Mouse (Mus musculus) intestine, embryonic 16.5 days (tissue): ENCODE measurements around the gene Zfp982. TPM values are rescaled to one million over a fixed set of nuclear protein-coding genes. Genes with fewer than 3 reads are reported as not detected.
"Not testable (repeated sequence)": the region's sequence is repeated elsewhere in the genome, so short reads cannot be mapped to it uniquely, and the experiment has no call there.

Experiments
- ATAC-seq: fragments of 200-750 bp; cut with Nextera tagmentation; 2 replicates; pipeline ENCODE4 v1.8.0; 2017; ENCODE audit warnings: moderate TSS enrichment, moderate library complexity
- H3K27ac ChIP-seq: fragments of 300-500 bp; sonication (generic); 2 replicates; pipeline ENCODE4 v1.5.1; 2014; ENCODE audit warnings: mild to moderate bottlenecking, low read length
- H3K27me3 ChIP-seq: fragments of 300-500 bp; sonication (generic); replicated peaks from 2 replicates; pipeline ENCODE4 v1.6.1; 2014; ENCODE audit warnings: low read length, control low read depth, mixed read lengths; ENCODE audit not compliant: control insufficient read depth, insufficient read depth
- H3K36me3 ChIP-seq: fragments of 300-500 bp; sonication (generic); 2 replicates; pipeline ENCODE4 v1.6.1; 2014; ENCODE audit warnings: low read length, control low read depth; ENCODE audit not compliant: control insufficient read depth, insufficient read depth
- H3K4me1 ChIP-seq: fragments of 300-500 bp; sonication (generic); 2 replicates; pipeline ENCODE4 v1.6.1; 2014; ENCODE audit warnings: low read length, control low read depth, mixed read lengths; ENCODE audit not compliant: control insufficient read depth, insufficient read depth
- H3K4me2 ChIP-seq: fragments of 300-500 bp; sonication (generic); 2 replicates; pipeline ENCODE4 v1.6.1; 2014; ENCODE audit warnings: low read depth, low read length, control low read depth
- H3K4me3 ChIP-seq: fragments of 300-500 bp; sonication (generic); 2 replicates; pipeline ENCODE4 v1.5.1; 2014; ENCODE audit warnings: mild to moderate bottlenecking, low read length
- H3K9ac ChIP-seq: fragments of 300-500 bp; sonication (generic); 2 replicates; pipeline ENCODE4 v1.6.1; 2014; ENCODE audit warnings: low read depth, low read length
- H3K9me3 ChIP-seq: fragments of 300-500 bp; sonication (generic); 2 replicates; pipeline ENCODE4 v1.6.1; 2016; ENCODE audit warnings: low read length, control low read depth; ENCODE audit not compliant: control insufficient read depth
- WGBS: fragments of 180-500 bp; shearing (Covaris S2); extraction: QIAGEN DNeasy Blood & Tissue Kit; methylation state at CpG from one replicate; pipeline ENCODE4 v1.1.7; 2014; 5-methylcytosine and 5-hydroxymethylcytosine counted together
- polyA plus RNA-seq: library from polyadenylated mRNA; unstranded; fragments of >200 nt; fragmentation: Nextera tagmentation; extraction: Ambion mirVana; gene quantifications from 2 replicates; pipeline ENCODE4 v1.2.1, GENCODE M21; 2015

Zfp982 gene
- polyA plus RNA-seq, 1 experiment from 2014 or later: 3.1 TPM

- H3K4me1 ChIP-seq: no peaks in the 10 kb centered on the region
- H3K9me3 ChIP-seq: peaks cover 10% of the 10 kb centered on the region
- H3K4me3 ChIP-seq: no peak overlapping the region
- no peak overlapping the region for H3K4me2 ChIP-seq
- no peaks in the 10 kb centered on the region for H3K27me3 ChIP-seq
- H3K27ac ChIP-seq: no peak overlapping the region
- no peak for ATAC-seq
- H3K36me3 ChIP-seq: no peaks in the 10 kb centered on the region
- WGBS: 87% methylated on average over 2 of the region's 2 CpGs
- no peak overlapping the region for H3K9ac ChIP-seq
Measured at GRCm38 (mm10) chr4:147509174-147509573, 17.0 kb downstream of the Zfp982 start.

- Histone ChIP-seq H3K4me3 (no peak overlapping the region), H3K9me3 (peaks cover 28% of the 10 kb centered on the region), H3K27ac (no peak overlapping the region), H3K4me1 (no peaks in the 10 kb centered on the region), H3K36me3 (no peaks in the 10 kb centered on the region), H3K27me3 (no peaks in the 10 kb centered on the region), H3K4me2 (no peak overlapping the region), H3K9ac (no peak overlapping the region)
- 72% methylated on average over 2 of the region's 2 CpGs for whole genome bisulfite sequencing
- ATAC-seq: peak; percentile 38; the same call in 1 of the 2 replicates
Measured at GRCm38 (mm10) chr4:147518981-147519380, 26.8 kb downstream of the Zfp982 start.

- Histone ChIP-seq H3K4me2 (no peak overlapping the region), H3K27ac (no peak overlapping the region), H3K4me3 (no peak overlapping the region), H3K4me1 (no peaks in the 10 kb centered on the region), H3K9me3 (peaks cover 30% of the 10 kb centered on the region), H3K36me3 (no peaks in the 10 kb centered on the region), H3K9ac (no peak overlapping the region), H3K27me3 (no peaks in the 10 kb centered on the region)
- ATAC-seq: no peak
Measured at GRCm38 (mm10) chr4:147520100-147520499, 27.9 kb downstream of the Zfp982 start.

- Histone ChIP-seq H3K4me3 (no peak overlapping the region), H3K27me3 (no peaks in the 10 kb centered on the region), H3K9ac (no peak overlapping the region), H3K4me1 (no peaks in the 10 kb centered on the region), H3K9me3 (peaks cover 31% of the 10 kb centered on the region), H3K36me3 (no peaks in the 10 kb centered on the region), H3K27ac (no peak overlapping the region), H3K4me2 (no peak overlapping the region)
- WGBS: 79% methylated on average over 1 of the region's 1 CpGs
- no peak for ATAC-seq
Measured at GRCm38 (mm10) chr4:147525125-147525524, 32.9 kb downstream of the Zfp982 start.

- Histone ChIP-seq H3K9ac (no peak overlapping the region), H3K4me1 (no peaks in the 10 kb centered on the region), H3K27ac (no peak overlapping the region), H3K27me3 (no peaks in the 10 kb centered on the region), H3K36me3 (no peaks in the 10 kb centered on the region), H3K4me2 (no peak overlapping the region), H3K4me3 (no peak overlapping the region), H3K9me3 (peaks cover 17% of the 10 kb centered on the region)
- no peak for ATAC-seq
- 86% methylated on average over 1 of the region's 1 CpGs for WGBS
Measured at GRCm38 (mm10) chr4:147530366-147530765, 38.1 kb downstream of the Zfp982 start.

- H3K9me3 ChIP-seq: peaks cover 21% of the 10 kb centered on the region
- H3K27ac ChIP-seq, ATAC-seq, H3K4me1 ChIP-seq, H3K4me2 ChIP-seq, H3K36me3 ChIP-seq, H3K9ac ChIP-seq, H3K4me3 ChIP-seq, H3K27me3 ChIP-seq: not testable (repeated sequence)
Measured at GRCm38 (mm10) chr4:147535916-147536315, 43.7 kb downstream of the Zfp982 start.

- no peak for ATAC-seq
- H3K9ac ChIP-seq: no peak overlapping the region
- H3K27me3 ChIP-seq: no peaks in the 10 kb centered on the region
- no peak overlapping the region for H3K4me3 ChIP-seq
- H3K27ac ChIP-seq: no peak overlapping the region
- no peaks in the 10 kb centered on the region for H3K4me1 ChIP-seq
- H3K9me3 ChIP-seq: peaks cover 17% of the 10 kb centered on the region
- 81% methylated on average over 2 of the region's 2 CpGs for WGBS
- H3K36me3 ChIP-seq: no peaks in the 10 kb centered on the region
- no peak overlapping the region for H3K4me2 ChIP-seq
Measured at GRCm38 (mm10) chr4:147537702-147538101, 45.5 kb downstream of the Zfp982 start.

- H3K4me3 ChIP-seq, H3K9ac ChIP-seq, H3K27ac ChIP-seq, H3K36me3 ChIP-seq, H3K4me2 ChIP-seq, ATAC-seq, H3K4me1 ChIP-seq, H3K27me3 ChIP-seq: not testable (repeated sequence)
- 89% methylated on average over 3 of the region's 3 CpGs for WGBS
- peaks cover 19% of the 10 kb centered on the region for H3K9me3 ChIP-seq
Measured at GRCm38 (mm10) chr4:147539918-147540317, 47.7 kb downstream of the Zfp982 start, which contains the start of gene Gm16503. TSS of gene Gm16503 (plus strand) at chr4:147540218.

- Histone ChIP-seq H3K9ac (no peak overlapping the region), H3K9me3 (peaks cover 17% of the 10 kb centered on the region), H3K36me3 (no peaks in the 10 kb centered on the region), H3K4me2 (no peak overlapping the region), H3K4me1 (no peaks in the 10 kb centered on the region), H3K4me3 (no peak overlapping the region), H3K27ac (no peak overlapping the region), H3K27me3 (no peaks in the 10 kb centered on the region)
- ATAC-seq: no peak
Measured at GRCm38 (mm10) chr4:147541105-147541504, 48.9 kb downstream of the Zfp982 start.

- H3K4me2 ChIP-seq, ATAC-seq, H3K36me3 ChIP-seq, H3K9me3 ChIP-seq, H3K4me3 ChIP-seq, H3K27ac ChIP-seq, H3K9ac ChIP-seq, H3K4me1 ChIP-seq, H3K27me3 ChIP-seq: not testable (repeated sequence)
- 83% methylated on average over 5 of the region's 5 CpGs for whole genome bisulfite sequencing
Measured at GRCm38 (mm10) chr4:147553071-147553470, 60.9 kb downstream of the Zfp982 start, which contains the start of gene Zfp985. TSS of gene Zfp985 (plus strand) at chr4:147553277.
